Mouse (Mus musculus) ES-Bruce4 (cell line): ENCODE data around the gene Mecom. TPM values are rescaled to one million over a fixed set of nuclear protein-coding genes. Genes with fewer than 3 reads are reported as not detected.

ENCODE experiments used
- H3K27ac ChIP-seq: 2 replicates; pipeline ENCODE4 v1.5.1; 2012; ENCODE audit warnings: low read length, inconsistent platforms; ENCODE audit not compliant: insufficient read depth
- H3K27me3 ChIP-seq: 2 replicates; pipeline ENCODE4 v1.6.1; 2012; ENCODE audit warnings: mild to moderate bottlenecking, low read length, inconsistent platforms; ENCODE audit not compliant: control insufficient read depth, poor library complexity, insufficient read depth, severe bottlenecking
- H3K36me3 ChIP-seq: 2 replicates; pipeline ENCODE4 v1.6.1; 2012; ENCODE audit warnings: inconsistent platforms, mild to moderate bottlenecking, low read length, moderate library complexity; ENCODE audit not compliant: control insufficient read depth, poor library complexity, insufficient read depth, severe bottlenecking
- H3K4me1 ChIP-seq: one replicate; pipeline ENCODE4 v1.8.1; 2011; ENCODE audit warnings: low read length; ENCODE audit not compliant: control insufficient read depth, insufficient read depth
- H3K4me3 ChIP-seq: 2 replicates; pipeline ENCODE4 v1.5.1; 2011; ENCODE audit warnings: low read depth, mild to moderate bottlenecking, low read length
- H3K9ac ChIP-seq: 2 replicates; pipeline ENCODE4 v1.6.1; 2012; ENCODE audit warnings: low read depth, mild to moderate bottlenecking, inconsistent platforms; ENCODE audit not compliant: poor library complexity, severe bottlenecking
- H3K9me3 ChIP-seq: replicated peaks from 2 replicates; pipeline ENCODE4 v1.6.1; 2012; ENCODE audit warnings: mild to moderate bottlenecking, low read length, inconsistent platforms; ENCODE audit not compliant: control insufficient read depth, poor library complexity, insufficient read depth, severe bottlenecking
- CTCF ChIP-seq: IDR thresholded peaks from one replicate; pipeline ENCODE4 v1.8.1; 2011; ENCODE audit warnings: low read depth, low read length
- EP300 ChIP-seq: IDR thresholded peaks from 2 replicates; pipeline ENCODE4 v1.6.1; 2011; ENCODE audit warnings: low read depth, low read length; ENCODE audit not compliant: insufficient read depth
- POLR2A ChIP-seq: IDR thresholded peaks from one replicate; pipeline ENCODE4 v1.8.1; 2011; ENCODE audit warnings: low read length; ENCODE audit not compliant: insufficient read depth
- polyA plus RNA-seq: library from polyadenylated mRNA; stranded (reverse); fragments of >200 nt; gene quantifications from 2 replicates; pipeline ENCODE4 v1.2.4, GENCODE M21; 2011; ENCODE audit warnings: low read depth; ENCODE audit not compliant: missing spikeins, insufficient read depth, insufficient read length

Gene Mecom
- polyA plus RNA-seq, 1 experiment = 0.24 TPM

- Histone ChIP-seq H3K36me3 (no peaks in the 10 kb centered on the region), H3K9me3 (no peaks in the 10 kb centered on the region), H3K4me3 (no peak overlapping the region), H3K9ac (no peak overlapping the region), H3K4me1 (no peaks in the 10 kb centered on the region), H3K27ac (no peak overlapping the region), H3K27me3 (no peaks in the 10 kb centered on the region)
- TF ChIP-seq CTCF (no peak), EP300 (no peak), POLR2A (no peak)
Measured at GRCm38 (mm10) chr3:30450206-30450965, 97.4 kb downstream of the Mecom start.

DNA sequence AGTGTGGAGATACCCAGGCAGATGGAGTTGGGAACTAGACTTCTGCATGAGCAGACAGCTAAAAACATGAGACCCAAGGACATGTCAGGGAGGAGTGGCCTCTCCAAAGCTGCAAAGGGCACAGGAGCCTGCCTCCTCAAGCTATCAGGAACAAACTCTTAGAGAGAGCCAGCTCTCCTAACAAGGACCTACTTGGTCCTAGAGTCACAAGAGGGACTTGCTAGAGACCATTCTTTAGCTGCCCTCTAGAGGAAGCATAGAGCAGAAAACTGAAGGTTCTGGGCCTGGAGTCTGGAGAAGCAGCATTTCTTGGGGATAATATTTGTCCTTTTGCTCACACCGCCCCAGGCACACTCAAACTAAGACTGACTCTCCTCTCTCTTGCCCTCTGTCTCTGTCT is 99.2 kb downstream of the Mecom start:
- H3K36me3 ChIP-seq = no peaks in the 10 kb centered on the region
- H3K9ac ChIP-seq = no peak overlapping the region
- no peak for TF ChIP-seq EP300
- TF ChIP-seq POLR2A = no peak
- no peak for TF ChIP-seq CTCF
- no peak overlapping the region for H3K4me3 ChIP-seq
- no peaks in the 10 kb centered on the region for H3K4me1 ChIP-seq
- H3K27ac ChIP-seq = no peak overlapping the region
- H3K27me3 ChIP-seq = no peaks in the 10 kb centered on the region
- no peaks in the 10 kb centered on the region for H3K9me3 ChIP-seq

DNA sequence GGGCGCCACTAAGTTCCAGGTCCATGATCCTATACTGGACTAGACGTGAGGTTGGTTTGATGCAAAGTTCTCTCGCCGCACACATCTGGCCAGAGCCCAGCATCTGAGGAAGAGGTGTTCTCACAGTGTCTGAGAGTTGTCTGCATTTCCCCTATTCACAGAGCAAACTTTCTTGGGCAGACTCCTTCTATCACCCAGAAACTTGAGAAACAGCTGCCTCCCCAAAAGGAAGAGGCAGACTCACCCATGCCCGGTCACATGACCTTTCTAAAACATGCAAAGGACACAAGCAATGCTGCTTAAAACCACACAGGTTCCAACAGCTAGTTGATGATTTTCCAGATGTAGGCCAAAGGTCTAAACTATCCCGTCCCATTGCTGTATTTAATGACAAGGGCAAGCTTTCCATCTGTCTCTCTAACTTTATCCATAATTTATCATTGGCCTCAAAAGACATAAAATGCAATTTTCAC is 101.8 kb downstream of the Mecom start:
- Histone ChIP-seq H3K27me3 (no peaks in the 10 kb centered on the region), H3K4me1 (no peaks in the 10 kb centered on the region), H3K9ac (no peak overlapping the region), H3K27ac (no peak overlapping the region), H3K9me3 (no peaks in the 10 kb centered on the region), H3K4me3 (no peak overlapping the region), H3K36me3 (no peaks in the 10 kb centered on the region)
- TF ChIP-seq CTCF (no peak), POLR2A (no peak), EP300 (no peak)

- no peaks in the 10 kb centered on the region for H3K36me3 ChIP-seq
- TF ChIP-seq CTCF (no peak), POLR2A (no peak), EP300 (no peak)
- H3K9ac ChIP-seq = no peak overlapping the region
- H3K4me3 ChIP-seq = no peak overlapping the region
- no peaks in the 10 kb centered on the region for H3K9me3 ChIP-seq
- no peaks in the 10 kb centered on the region for H3K4me1 ChIP-seq
- no peaks in the 10 kb centered on the region for H3K27me3 ChIP-seq
- no peak overlapping the region for H3K27ac ChIP-seq
Measured at GRCm38 (mm10) chr3:30445247-30445969, 102.4 kb downstream of the Mecom start.

DNA sequence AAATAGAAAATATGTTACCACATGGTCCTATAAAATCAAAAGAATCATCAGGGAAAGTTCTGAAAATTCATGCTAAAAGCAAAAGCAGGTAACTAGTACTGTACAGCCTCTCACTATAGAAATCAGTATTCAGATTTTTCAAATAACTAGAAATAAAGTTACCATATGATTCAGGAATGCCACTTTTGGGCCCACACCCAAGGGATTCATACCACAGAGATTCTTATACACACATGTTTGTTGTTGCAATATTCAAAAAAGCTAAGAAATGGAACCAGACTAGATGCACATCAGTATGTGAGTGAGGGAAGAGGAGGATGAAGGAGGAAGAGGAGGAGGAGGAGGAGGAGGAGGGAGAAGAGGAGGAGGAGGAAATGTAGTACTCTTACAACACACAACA is 106.2 kb downstream of the Mecom start:
- Histone ChIP-seq H3K27ac (no peak overlapping the region), H3K4me1 (no peaks in the 10 kb centered on the region), H3K4me3 (no peak overlapping the region), H3K36me3 (no peaks in the 10 kb centered on the region), H3K9me3 (no peaks in the 10 kb centered on the region), H3K27me3 (no peaks in the 10 kb centered on the region), H3K9ac (no peak overlapping the region)
- TF ChIP-seq CTCF (no peak), EP300 (no peak), POLR2A (no peak)

- no peaks in the 10 kb centered on the region for H3K9me3 ChIP-seq
- no peak overlapping the region for H3K27ac ChIP-seq
- TF ChIP-seq POLR2A (no peak), EP300 (no peak), CTCF (no peak)
- H3K36me3 ChIP-seq = no peaks in the 10 kb centered on the region
- no peak overlapping the region for H3K9ac ChIP-seq
- no peak overlapping the region for H3K4me3 ChIP-seq
- H3K27me3 ChIP-seq = no peaks in the 10 kb centered on the region
- no peaks in the 10 kb centered on the region for H3K4me1 ChIP-seq
Measured at GRCm38 (mm10) chr3:30438007-30438406, 109.8 kb downstream of the Mecom start.
